In genomic region chr5:142113210-142114175, GRCm38 (mm10) we compare ENCODE assay signal across 15 mouse cellular contexts.
DNase-seq lines count a peak whose midpoint lies in the region; ATAC-seq and TF ChIP-seq lines count a peak whose summit lies in the region.
"Had no signal": no experiment of that assay in that cellular context is flagged by ENCODE, and none has a peak within 500 bp of the region (broad histone marks: within the 10 kb centered on the region; RNA-seq: fewer than 3 reads in every experiment).

No protein-coding gene starts in this region.

- peaks cover 27% of the 10 kb centered on the region for H3K4me1 ChIP-seq in forebrain, embryonic 10.5 days
- 0 out of 2 replicates have a peak, but pooled peaks cover 6% of the 10 kb centered on the region for H3K4me1 ChIP-seq in forebrain, embryonic 15.5 days
- no peaks in the 10 kb centered on the region for H3K4me1 ChIP-seq in forebrain, postnatal 0 days (ENCODE audit: insufficient read depth)
- H3K4me1 ChIP-seq in midbrain, embryonic 10.5 days, result peaks cover 29% of the 10 kb centered on the region
- H3K4me1 ChIP-seq in neural tube, embryonic 14.5 days (ENCODE audit: control insufficient read depth, insufficient read depth, low read length), result no peaks in the 10 kb centered on the region
- no peaks in the 10 kb centered on the region for H3K4me1 ChIP-seq in heart, adult 2 months (ENCODE audit: control insufficient read depth, insufficient read depth, low read length)

- TF ChIP-seq EP300 in heart, adult 2 months (IDR thresholded peaks at IDR 0.05; ENCODE audit: insufficient read depth, low read depth, low read length), result no peak

- DNase-seq in forebrain, embryonic 10.5 days (ENCODE audit: extremely low spot score, low spot score), result no peak
- no peak for DNase-seq in forebrain, postnatal 0 days
- DNase-seq in midbrain, embryonic 10.5 days (ENCODE audit: low spot score), result no peak
- DNase-seq in adrenal gland, postnatal 4 days (ENCODE audit: low spot score in 2 of 2), result no peak
- no peak for DNase-seq in heart, adult 2 months
- DNase-seq in left cerebral cortex, adult 18-20 months (ENCODE audit: low spot score in 2 of 2), result no peak
- DNase-seq: cerebellum, adult 11-12 months; heart, postnatal 4 days; kidney, adult 2 months; lung, postnatal 36 days had no signal

- H3K9me3 ChIP-seq in forebrain, embryonic 10.5 days, result peaks cover 5% of the 10 kb centered on the region; the same call in 1 of the 2 replicates
- H3K9me3 ChIP-seq in forebrain, embryonic 15.5 days, result peaks cover 3% of the 10 kb centered on the region; the same call in 1 of the 2 replicates
- H3K9me3 ChIP-seq in forebrain, postnatal 0 days (ENCODE audit: low read length), result no peaks in the 10 kb centered on the region
- peaks cover 6% of the 10 kb centered on the region; the same call in 1 of the 2 replicates for H3K9me3 ChIP-seq in midbrain, embryonic 10.5 days (replicated peaks)
- H3K9me3 ChIP-seq in neural tube, embryonic 14.5 days (ENCODE audit: control insufficient read depth, low read length), result 0 out of 2 replicates have a peak, but pooled peaks cover 3% of the 10 kb centered on the region

- no peak overlapping the region for H3K4me2 ChIP-seq in forebrain, embryonic 15.5 days (replicated peaks)
- H3K4me2 ChIP-seq in forebrain, postnatal 0 days (ENCODE audit: low read depth), result no peak overlapping the region
- H3K4me2 ChIP-seq in neural tube, embryonic 14.5 days (ENCODE audit: low read depth, low read length), result no peak overlapping the region
- H3K4me2 ChIP-seq: heart, embryonic 11.5 days; liver, embryonic 11.5 days had no signal

- H3K79me2 ChIP-seq in heart, adult 2 months (replicated peaks; ENCODE audit: control insufficient read depth, insufficient read depth, low read length), result no peaks in the 10 kb centered on the region

- H3K9ac ChIP-seq in forebrain, embryonic 15.5 days (replicated peaks), result no peak overlapping the region
- H3K9ac ChIP-seq in forebrain, postnatal 0 days, result no peak overlapping the region
- H3K9ac ChIP-seq in neural tube, embryonic 14.5 days (replicated peaks; ENCODE audit: low read depth, low read length), result no peak overlapping the region
- no peak overlapping the region for H3K9ac ChIP-seq in heart, adult 2 months (ENCODE audit: low read depth, low read length)

- intact Hi-C loops in heart, adult 2 months (cut with DNase I), result no loop called here

- no peak for ATAC-seq in forebrain, embryonic 15.5 days (replicated peaks)
- ATAC-seq in forebrain, postnatal 0 days, result peak; percentile 20; the same call in 1 of the 2 replicates
- peak; percentile 63 for ATAC-seq in neural tube, embryonic 14.5 days (ENCODE audit: low read depth)

- no peaks in the 10 kb centered on the region for H3K36me3 ChIP-seq in forebrain, embryonic 10.5 days (replicated peaks)
- no peaks in the 10 kb centered on the region for H3K36me3 ChIP-seq in forebrain, embryonic 15.5 days
- no peaks in the 10 kb centered on the region for H3K36me3 ChIP-seq in forebrain, postnatal 0 days (ENCODE audit: insufficient read depth)
- H3K36me3 ChIP-seq in midbrain, embryonic 10.5 days, result no peaks in the 10 kb centered on the region
- no peaks in the 10 kb centered on the region for H3K36me3 ChIP-seq in neural tube, embryonic 14.5 days (ENCODE audit: control insufficient read depth, insufficient read depth, low read length)
- H3K36me3 ChIP-seq in heart, adult 2 months (ENCODE audit: control insufficient read depth, insufficient read depth, low read length), result no peaks in the 10 kb centered on the region

- no peak overlapping the region for H3K4me3 ChIP-seq in forebrain, embryonic 10.5 days
- no peak overlapping the region for H3K4me3 ChIP-seq in forebrain, embryonic 15.5 days
- H3K4me3 ChIP-seq in forebrain, postnatal 0 days (ENCODE audit: low read depth, low read length), result no peak overlapping the region
- H3K4me3 ChIP-seq in midbrain, embryonic 10.5 days, result no peak overlapping the region
- H3K4me3 ChIP-seq in neural tube, embryonic 14.5 days (ENCODE audit: low read depth, low read length), result no peak overlapping the region
- no peak overlapping the region for H3K4me3 ChIP-seq in heart, adult 2 months
- H3K4me3 ChIP-seq: myocyte had no signal

- 29% methylated on average over 18 of the region's 18 CpGs for WGBS in forebrain, embryonic 10.5 days
- 17% methylated on average over 18 of the region's 18 CpGs for WGBS in forebrain, embryonic 15.5 days
- WGBS in forebrain, postnatal 0 days, result 18% methylated on average over 18 of the region's 18 CpGs
- 34% methylated on average over 18 of the region's 18 CpGs for WGBS in midbrain, embryonic 10.5 days
- WGBS in neural tube, embryonic 14.5 days, result 21% methylated on average over 18 of the region's 18 CpGs
- WGBS in heart, adult 2 months, result 66% methylated on average over 18 of the region's 18 CpGs

- TF ChIP-seq CTCF in forebrain, postnatal 0 days (IDR thresholded peaks at IDR 0.05; ENCODE audit: low read depth), result no peak
- no peak for TF ChIP-seq CTCF in heart, adult 2 months (IDR thresholded peaks at IDR 0.05)

- H3K27me3 ChIP-seq in forebrain, embryonic 10.5 days (ENCODE audit: poor library complexity, severe bottlenecking), result no peaks in the 10 kb centered on the region
- H3K27me3 ChIP-seq in forebrain, embryonic 15.5 days, result no peaks in the 10 kb centered on the region
- H3K27me3 ChIP-seq in forebrain, postnatal 0 days (ENCODE audit: insufficient read depth, low read length), result no peaks in the 10 kb centered on the region
- H3K27me3 ChIP-seq in midbrain, embryonic 10.5 days (ENCODE audit: low read depth, poor library complexity, severe bottlenecking), result 0 out of 2 replicates have a peak, but pooled peaks cover 4% of the 10 kb centered on the region
- H3K27me3 ChIP-seq in neural tube, embryonic 14.5 days (ENCODE audit: control insufficient read depth, insufficient read depth, low read length), result no peaks in the 10 kb centered on the region
- H3K27me3 ChIP-seq in heart, adult 2 months (ENCODE audit: control insufficient read depth, insufficient read depth, low read length), result no peaks in the 10 kb centered on the region

- H3K27ac ChIP-seq in forebrain, embryonic 10.5 days, result peak overlapping the region; percentile 44; the same call in 1 of the 2 replicates
- H3K27ac ChIP-seq in forebrain, embryonic 15.5 days (replicated peaks), result no peak overlapping the region
- H3K27ac ChIP-seq in forebrain, postnatal 0 days (ENCODE audit: low read depth, low read length), result no peak overlapping the region
- peak overlapping the region; percentile 49 for H3K27ac ChIP-seq in midbrain, embryonic 10.5 days (replicated peaks)
- no peak overlapping the region for H3K27ac ChIP-seq in neural tube, embryonic 14.5 days (ENCODE audit: low read depth, low read length)
- H3K27ac ChIP-seq in heart, adult 2 months, result no peak overlapping the region

- no peak for TF ChIP-seq POLR2A in heart, adult 2 months (IDR thresholded peaks at IDR 0.05; ENCODE audit: insufficient read depth, low read depth, low read length)

Comparison
In these comparisons a context has a peak if more than half of its experiments do, and no peak if none do; other contexts are left out.
1. H3K27ac ChIP-seq: peak in forebrain, embryonic 10.5 days (single experiment) and midbrain, embryonic 10.5 days (single experiment); none in forebrain, embryonic 15.5 days (single experiment), forebrain, postnatal 0 days (single experiment), neural tube, embryonic 14.5 days (single experiment) and heart, adult 2 months (single experiment).